Mouse (Mus musculus): ENCODE results near the gene Efcab9. TPM values are rescaled to one million over a fixed set of nuclear protein-coding genes. Genes with fewer than 3 reads are reported as not detected.

Efcab9 gene
- polyA plus RNA-seq, 1 experiment = 217 TPM

GRCm38 (mm10) chr11:32491079-32491478, 40.8 kb downstream of the Efcab9 start:
- H3K4me3 ChIP-seq (ENCODE audit: control insufficient read depth, low read depth, low read length) = no peak overlapping the region
- H3K36me3 ChIP-seq (ENCODE audit: control insufficient read depth, insufficient read depth, low read length) = no peaks in the 10 kb centered on the region
- TF ChIP-seq POLR2A (IDR thresholded peaks at IDR 0.05; ENCODE audit: control insufficient read depth, low read depth, low read length) (no peak), CTCF (IDR thresholded peaks at IDR 0.05; ENCODE audit: control insufficient read depth, insufficient read depth, insufficient replicate concordance, low read depth, low read length) (no peak)
- no peak overlapping the region for H3K27ac ChIP-seq (ENCODE audit: control insufficient read depth, insufficient read depth, low read depth, low read length)
- no peaks in the 10 kb centered on the region for H3K4me1 ChIP-seq (ENCODE audit: control insufficient read depth, insufficient read depth, low read length)
- H3K27me3 ChIP-seq (ENCODE audit: control insufficient read depth, insufficient read depth, low read length) = no peaks in the 10 kb centered on the region

- Histone ChIP-seq H3K4me3 (ENCODE audit: control insufficient read depth, low read depth, low read length) (no peak overlapping the region), H3K36me3 (ENCODE audit: control insufficient read depth, insufficient read depth, low read length) (no peaks in the 10 kb centered on the region), H3K4me1 (ENCODE audit: control insufficient read depth, insufficient read depth, low read length) (no peaks in the 10 kb centered on the region), H3K27me3 (ENCODE audit: control insufficient read depth, insufficient read depth, low read length) (no peaks in the 10 kb centered on the region), H3K27ac (ENCODE audit: control insufficient read depth, insufficient read depth, low read depth, low read length) (no peak overlapping the region)
- TF ChIP-seq CTCF (IDR thresholded peaks at IDR 0.05; ENCODE audit: control insufficient read depth, insufficient read depth, insufficient replicate concordance, low read depth, low read length) (no peak), POLR2A (IDR thresholded peaks at IDR 0.05; ENCODE audit: control insufficient read depth, low read depth, low read length) (no peak)
These were observed 42.8 kb downstream of the Efcab9 start for GRCm38 (mm10) chr11:32488808-32489670.

- no peak for TF ChIP-seq POLR2A (IDR thresholded peaks at IDR 0.05; ENCODE audit: control insufficient read depth, low read depth, low read length)
- TF ChIP-seq CTCF (IDR thresholded peaks at IDR 0.05; ENCODE audit: control insufficient read depth, insufficient read depth, insufficient replicate concordance, low read depth, low read length) = no peak
- Histone ChIP-seq H3K27ac (ENCODE audit: control insufficient read depth, insufficient read depth, low read depth, low read length) (no peak overlapping the region), H3K27me3 (ENCODE audit: control insufficient read depth, insufficient read depth, low read length) (no peaks in the 10 kb centered on the region), H3K4me1 (ENCODE audit: control insufficient read depth, insufficient read depth, low read length) (no peaks in the 10 kb centered on the region), H3K4me3 (ENCODE audit: control insufficient read depth, low read depth, low read length) (no peak overlapping the region), H3K36me3 (ENCODE audit: control insufficient read depth, insufficient read depth, low read length) (no peaks in the 10 kb centered on the region)
These were observed 43.5 kb downstream of the Efcab9 start for GRCm38 (mm10) chr11:32488344-32488743.

GRCm38 (mm10) chr11:32487501-32487900, 44.4 kb downstream of the Efcab9 start:
- H3K4me3 ChIP-seq (ENCODE audit: control insufficient read depth, low read depth, low read length) = no peak overlapping the region
- no peaks in the 10 kb centered on the region for H3K27me3 ChIP-seq (ENCODE audit: control insufficient read depth, insufficient read depth, low read length)
- H3K36me3 ChIP-seq (ENCODE audit: control insufficient read depth, insufficient read depth, low read length) = no peaks in the 10 kb centered on the region
- H3K4me1 ChIP-seq (ENCODE audit: control insufficient read depth, insufficient read depth, low read length) = no peaks in the 10 kb centered on the region
- TF ChIP-seq POLR2A (IDR thresholded peaks at IDR 0.05; ENCODE audit: control insufficient read depth, low read depth, low read length) (no peak), CTCF (IDR thresholded peaks at IDR 0.05; ENCODE audit: control insufficient read depth, insufficient read depth, insufficient replicate concordance, low read depth, low read length) (no peak)
- H3K27ac ChIP-seq (ENCODE audit: control insufficient read depth, insufficient read depth, low read depth, low read length) = no peak overlapping the region

- Histone ChIP-seq H3K4me3 (ENCODE audit: control insufficient read depth, low read depth, low read length) (no peak overlapping the region), H3K27ac (ENCODE audit: control insufficient read depth, insufficient read depth, low read depth, low read length) (no peak overlapping the region), H3K27me3 (ENCODE audit: control insufficient read depth, insufficient read depth, low read length) (no peaks in the 10 kb centered on the region), H3K4me1 (ENCODE audit: control insufficient read depth, insufficient read depth, low read length) (no peaks in the 10 kb centered on the region), H3K36me3 (ENCODE audit: control insufficient read depth, insufficient read depth, low read length) (no peaks in the 10 kb centered on the region)
- no peak for TF ChIP-seq POLR2A (IDR thresholded peaks at IDR 0.05; ENCODE audit: control insufficient read depth, low read depth, low read length)
- no peak for TF ChIP-seq CTCF (IDR thresholded peaks at IDR 0.05; ENCODE audit: control insufficient read depth, insufficient read depth, insufficient replicate concordance, low read depth, low read length)
These were observed 45.3 kb downstream of the Efcab9 start for GRCm38 (mm10) chr11:32486621-32487020.

- Histone ChIP-seq H3K4me1 (ENCODE audit: control insufficient read depth, insufficient read depth, low read length) (no peaks in the 10 kb centered on the region), H3K36me3 (ENCODE audit: control insufficient read depth, insufficient read depth, low read length) (no peaks in the 10 kb centered on the region), H3K27ac (ENCODE audit: control insufficient read depth, insufficient read depth, low read depth, low read length) (no peak overlapping the region; the same call in 1 of the 2 replicates), H3K4me3 (ENCODE audit: control insufficient read depth, low read depth, low read length) (no peak overlapping the region), H3K27me3 (ENCODE audit: control insufficient read depth, insufficient read depth, low read length) (no peaks in the 10 kb centered on the region)
- TF ChIP-seq POLR2A (IDR thresholded peaks at IDR 0.05; ENCODE audit: control insufficient read depth, low read depth, low read length) (no peak), CTCF (IDR thresholded peaks at IDR 0.05; ENCODE audit: control insufficient read depth, insufficient read depth, insufficient replicate concordance, low read depth, low read length) (no peak)
These were observed 46.6 kb downstream of the Efcab9 start for GRCm38 (mm10) chr11:32485290-32485689.

- Histone ChIP-seq H3K27ac (ENCODE audit: control insufficient read depth, insufficient read depth, low read depth, low read length) (no peak overlapping the region), H3K27me3 (ENCODE audit: control insufficient read depth, insufficient read depth, low read length) (no peaks in the 10 kb centered on the region), H3K36me3 (ENCODE audit: control insufficient read depth, insufficient read depth, low read length) (no peaks in the 10 kb centered on the region), H3K4me1 (ENCODE audit: control insufficient read depth, insufficient read depth, low read length) (no peaks in the 10 kb centered on the region), H3K4me3 (ENCODE audit: control insufficient read depth, low read depth, low read length) (no peak overlapping the region)
- no peak for TF ChIP-seq POLR2A (IDR thresholded peaks at IDR 0.05; ENCODE audit: control insufficient read depth, low read depth, low read length)
- no peak for TF ChIP-seq CTCF (IDR thresholded peaks at IDR 0.05; ENCODE audit: control insufficient read depth, insufficient read depth, insufficient replicate concordance, low read depth, low read length)
These were observed 50.4 kb downstream of the Efcab9 start for GRCm38 (mm10) chr11:32481525-32481924.
